Mouse (Mus musculus): ENCODE data around the gene Il16. TPM values are rescaled to one million over a fixed set of nuclear protein-coding genes. Genes with fewer than 3 reads are reported as not detected.

Gene Il16
- total and polyA plus RNA-seq, 2 experiments from 2014 or later = 3.3 to 4.3 TPM

- Histone ChIP-seq H3K9me3 (replicated peaks; ENCODE audit: control insufficient read depth, low read length) (no peaks in the 10 kb centered on the region), H3K36me3 (replicated peaks; ENCODE audit: control insufficient read depth, insufficient read depth, low read length) (peaks cover 4% of the 10 kb centered on the region; the same call in 1 of the 2 replicates), H3K4me3 (ENCODE audit: low read depth, low read length) (no peak overlapping the region), H3K4me1 (ENCODE audit: control insufficient read depth, insufficient read depth) (no peaks in the 10 kb centered on the region), H3K4me2 (ENCODE audit: low read depth, low read length) (no peak overlapping the region; the same call in 1 of the 2 replicates), H3K27me3 (ENCODE audit: control insufficient read depth, insufficient read depth, low read length) (no peaks in the 10 kb centered on the region), H3K27ac (ENCODE audit: low read depth) (no peak overlapping the region), H3K9ac (replicated peaks; ENCODE audit: low read depth, low read length) (no peak overlapping the region)
- ATAC-seq (ENCODE audit: insufficient read depth, low read depth) (no peak), DNase-seq (ENCODE audit: low spot score) (no peak)
- WGBS = 60% methylated on average over 5 of the region's 5 CpGs
- TF ChIP-seq EP300 (IDR thresholded peaks at IDR 0.05; ENCODE audit: low read depth) (no peak), CTCF (IDR thresholded peaks at IDR 0.05; ENCODE audit: low read depth) (no peak)
Observed at GRCm38 (mm10) chr7:83650638-83651037, 94.9 kb downstream of the Il16 start.

- DNase-seq (ENCODE audit: low spot score) (no peak), ATAC-seq (ENCODE audit: insufficient read depth, low read depth) (no peak)
- TF ChIP-seq EP300 (IDR thresholded peaks at IDR 0.05; ENCODE audit: low read depth) = no peak
- TF ChIP-seq CTCF (IDR thresholded peaks at IDR 0.05; ENCODE audit: low read depth) = no peak
- 80% methylated on average over 7 of the region's 7 CpGs for WGBS
- Histone ChIP-seq H3K27ac (ENCODE audit: low read depth) (no peak overlapping the region), H3K36me3 (replicated peaks; ENCODE audit: control insufficient read depth, insufficient read depth, low read length) (peaks cover 17% of the 10 kb centered on the region), H3K4me3 (ENCODE audit: low read depth, low read length) (no peak overlapping the region), H3K9ac (replicated peaks; ENCODE audit: low read depth, low read length) (no peak overlapping the region), H3K4me1 (ENCODE audit: control insufficient read depth, insufficient read depth) (no peaks in the 10 kb centered on the region), H3K27me3 (ENCODE audit: control insufficient read depth, insufficient read depth, low read length) (no peaks in the 10 kb centered on the region), H3K9me3 (replicated peaks; ENCODE audit: control insufficient read depth, low read length) (no peaks in the 10 kb centered on the region), H3K4me2 (ENCODE audit: low read depth, low read length) (no peak overlapping the region)
Observed at GRCm38 (mm10) chr7:83648807-83649206, 96.7 kb downstream of the Il16 start.

- Histone ChIP-seq H3K4me3 (ENCODE audit: low read depth, low read length) (no peak overlapping the region), H3K27me3 (ENCODE audit: control insufficient read depth, insufficient read depth, low read length) (no peaks in the 10 kb centered on the region), H3K27ac (ENCODE audit: low read depth) (no peak overlapping the region), H3K4me2 (ENCODE audit: low read depth, low read length) (no peak overlapping the region), H3K9me3 (replicated peaks; ENCODE audit: control insufficient read depth, low read length) (no peaks in the 10 kb centered on the region), H3K9ac (replicated peaks; ENCODE audit: low read depth, low read length) (no peak overlapping the region), H3K4me1 (ENCODE audit: control insufficient read depth, insufficient read depth) (peaks cover 30% of the 10 kb centered on the region), H3K36me3 (replicated peaks; ENCODE audit: control insufficient read depth, insufficient read depth, low read length) (peaks cover 47% of the 10 kb centered on the region)
- TF ChIP-seq EP300 (IDR thresholded peaks at IDR 0.05; ENCODE audit: low read depth) = no peak
- no peak for TF ChIP-seq CTCF (IDR thresholded peaks at IDR 0.05; ENCODE audit: low read depth)
- ATAC-seq (ENCODE audit: insufficient read depth, low read depth) (no peak), DNase-seq (ENCODE audit: low spot score) (no peak)
- 86% methylated on average over 5 of the region's 5 CpGs for WGBS
Observed at GRCm38 (mm10) chr7:83645476-83645875, 100.0 kb downstream of the Il16 start.

- no peak for TF ChIP-seq CTCF (IDR thresholded peaks at IDR 0.05; ENCODE audit: low read depth)
- no peak for TF ChIP-seq EP300 (IDR thresholded peaks at IDR 0.05; ENCODE audit: low read depth)
- Histone ChIP-seq H3K9ac (replicated peaks; ENCODE audit: low read depth, low read length) (no peak overlapping the region), H3K27ac (ENCODE audit: low read depth) (no peak overlapping the region), H3K4me2 (ENCODE audit: low read depth, low read length) (no peak overlapping the region), H3K9me3 (replicated peaks; ENCODE audit: control insufficient read depth, low read length) (no peaks in the 10 kb centered on the region), H3K27me3 (ENCODE audit: control insufficient read depth, insufficient read depth, low read length) (no peaks in the 10 kb centered on the region), H3K36me3 (replicated peaks; ENCODE audit: control insufficient read depth, insufficient read depth, low read length) (peaks cover 54% of the 10 kb centered on the region), H3K4me1 (ENCODE audit: control insufficient read depth, insufficient read depth) (peaks cover 31% of the 10 kb centered on the region), H3K4me3 (ENCODE audit: low read depth, low read length) (no peak overlapping the region)
- ATAC-seq (ENCODE audit: insufficient read depth, low read depth) = no peak
- 83% methylated on average over 2 of the region's 2 CpGs for WGBS
- DNase-seq (ENCODE audit: low spot score) = no peak
Observed at GRCm38 (mm10) chr7:83644761-83645160, 100.8 kb downstream of the Il16 start.

GRCm38 (mm10) chr7:83643581-83643980 is 101.9 kb downstream of the Il16 start:
- 56% methylated on average over 6 of the region's 6 CpGs for WGBS
- peaks cover 64% of the 10 kb centered on the region for H3K36me3 ChIP-seq (replicated peaks; ENCODE audit: control insufficient read depth, insufficient read depth, low read length)
- ATAC-seq (ENCODE audit: insufficient read depth, low read depth) (no peak), DNase-seq (ENCODE audit: low spot score) (no peak)
- no peaks in the 10 kb centered on the region for H3K27me3 ChIP-seq (ENCODE audit: control insufficient read depth, insufficient read depth, low read length)
- H3K4me2 ChIP-seq (ENCODE audit: low read depth, low read length) = no peak overlapping the region
- peaks cover 31% of the 10 kb centered on the region for H3K4me1 ChIP-seq (ENCODE audit: control insufficient read depth, insufficient read depth)
- H3K27ac ChIP-seq (ENCODE audit: low read depth) = no peak overlapping the region
- no peaks in the 10 kb centered on the region for H3K9me3 ChIP-seq (replicated peaks; ENCODE audit: control insufficient read depth, low read length)
- no peak overlapping the region for H3K4me3 ChIP-seq (ENCODE audit: low read depth, low read length)
- H3K9ac ChIP-seq (replicated peaks; ENCODE audit: low read depth, low read length) = no peak overlapping the region
- TF ChIP-seq CTCF (IDR thresholded peaks at IDR 0.05; ENCODE audit: low read depth) (no peak), EP300 (IDR thresholded peaks at IDR 0.05; ENCODE audit: low read depth) (no peak)

- Histone ChIP-seq H3K9me3 (replicated peaks; ENCODE audit: control insufficient read depth, low read length) (no peaks in the 10 kb centered on the region), H3K27ac (ENCODE audit: low read depth) (peak overlapping the region; percentile 16; the same call in 1 of the 2 replicates), H3K9ac (replicated peaks; ENCODE audit: low read depth, low read length) (no peak overlapping the region), H3K4me3 (ENCODE audit: low read depth, low read length) (no peak overlapping the region), H3K4me2 (ENCODE audit: low read depth, low read length) (no peak overlapping the region), H3K4me1 (ENCODE audit: control insufficient read depth, insufficient read depth) (peaks cover 31% of the 10 kb centered on the region), H3K36me3 (replicated peaks; ENCODE audit: control insufficient read depth, insufficient read depth, low read length) (peaks cover 87% of the 10 kb centered on the region), H3K27me3 (ENCODE audit: control insufficient read depth, insufficient read depth, low read length) (no peaks in the 10 kb centered on the region)
- TF ChIP-seq EP300 (IDR thresholded peaks at IDR 0.05; ENCODE audit: low read depth) = no peak
- TF ChIP-seq CTCF (IDR thresholded peaks at IDR 0.05; ENCODE audit: low read depth) = no peak
- WGBS = 24% methylated on average over 2 of the region's 2 CpGs
- ATAC-seq (ENCODE audit: insufficient read depth, low read depth) = peak; percentile 59; the same call in 1 of the 2 replicates
- no peak for DNase-seq (ENCODE audit: low spot score)
Observed at GRCm38 (mm10) chr7:83641163-83641562, 104.4 kb downstream of the Il16 start.
